Mouse (Mus musculus) CD4-positive, CD25-positive, alpha-beta regulatory T cell, adult 2 months (primary cell): Measurements from ENCODE around the gene Tbxa2r.

ENCODE experiments used
- DNase-seq: peaks from one replicate; pipeline ENCODE4 v3.0.0-alpha.2; 2012; ENCODE audit warnings: low read depth, low spot score

Tbxa2r gene

GRCm38 (mm10) chr10:81299585-81300351 is 28.8 kb upstream of the Tbxa2r start:
- no peak for DNase-seq

DNA sequence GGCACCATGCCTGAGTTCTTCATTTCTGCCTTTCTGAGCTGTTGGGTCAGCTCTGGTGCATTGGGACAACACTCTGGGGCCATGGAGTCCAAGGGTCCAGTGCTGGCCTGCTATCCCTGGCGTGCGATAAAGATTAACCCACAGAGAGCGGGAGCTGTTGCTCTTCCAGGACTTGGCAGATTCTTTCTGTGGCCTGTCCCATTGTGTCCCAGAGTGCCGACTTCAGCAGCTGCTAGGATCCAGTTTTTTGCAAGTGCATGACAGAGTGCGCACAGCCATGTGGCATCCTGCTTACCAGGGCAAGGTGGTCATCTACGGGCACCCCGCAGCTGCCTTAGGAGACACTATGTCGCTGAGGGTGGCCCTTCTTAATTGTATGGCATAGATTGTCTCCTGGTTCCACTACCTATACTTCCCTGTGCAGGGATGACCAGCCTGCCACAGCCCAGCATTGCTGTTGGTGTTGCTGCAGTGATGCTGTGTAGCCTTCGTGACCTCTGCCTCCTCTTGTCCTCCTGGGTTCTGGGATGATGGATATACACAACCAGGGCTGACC is 28.1 kb upstream of the Tbxa2r start:
- DNase-seq = no peak

GRCm38 (mm10) chr10:81301321-81301720 is 27.2 kb upstream of the Tbxa2r start:
- DNase-seq = no peak

DNA sequence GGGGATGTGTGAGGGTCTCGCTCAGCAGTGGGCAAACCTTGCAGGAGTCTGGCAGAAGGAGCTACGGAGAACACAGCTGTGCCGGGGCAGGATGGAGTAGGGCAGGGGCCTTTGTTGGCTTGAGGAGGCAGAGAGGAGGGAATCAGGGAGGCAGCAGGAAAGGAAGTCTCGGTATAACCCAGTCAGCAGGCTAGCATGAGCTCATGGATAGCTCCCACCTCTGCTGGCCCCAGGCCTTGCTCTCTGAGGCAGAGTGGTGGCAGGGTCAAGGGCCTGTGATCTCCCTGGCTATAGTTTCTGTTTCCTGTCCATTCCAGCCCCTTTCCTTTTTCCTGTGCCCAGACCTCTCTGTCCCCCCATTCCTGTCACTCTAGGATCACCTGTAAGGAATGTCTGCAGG is 26.2 kb upstream of the Tbxa2r start:
- no peak for DNase-seq

DNA sequence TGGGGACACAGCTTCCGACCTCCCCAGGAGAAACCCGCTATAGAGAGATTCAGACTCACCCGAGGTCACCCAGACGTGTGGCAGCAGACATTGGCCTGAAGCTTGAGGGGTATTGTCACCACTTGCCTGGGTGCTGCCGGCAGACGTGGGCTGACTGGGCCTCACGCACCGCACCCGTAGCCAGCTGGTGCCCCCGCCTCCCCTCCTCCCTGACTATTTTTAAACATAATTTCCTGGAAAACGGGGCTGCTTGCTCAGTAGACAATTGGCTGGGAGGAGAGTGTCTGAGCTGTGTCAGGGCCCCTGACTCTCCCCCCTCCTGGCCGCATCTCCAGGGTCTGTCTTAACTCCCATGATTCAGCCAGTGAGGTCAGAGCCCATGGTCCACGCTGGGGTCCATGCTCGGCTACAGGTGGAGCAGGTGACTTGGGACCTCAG is 25.7 kb upstream of the Tbxa2r start:
- DNase-seq = no peak

GRCm38 (mm10) chr10:81303258-81303657 is 25.3 kb upstream of the Tbxa2r start:
- DNase-seq = no peak

GRCm38 (mm10) chr10:81303761-81304160 is 24.8 kb upstream of the Tbxa2r start:
- DNase-seq = peak; percentile 73

DNA sequence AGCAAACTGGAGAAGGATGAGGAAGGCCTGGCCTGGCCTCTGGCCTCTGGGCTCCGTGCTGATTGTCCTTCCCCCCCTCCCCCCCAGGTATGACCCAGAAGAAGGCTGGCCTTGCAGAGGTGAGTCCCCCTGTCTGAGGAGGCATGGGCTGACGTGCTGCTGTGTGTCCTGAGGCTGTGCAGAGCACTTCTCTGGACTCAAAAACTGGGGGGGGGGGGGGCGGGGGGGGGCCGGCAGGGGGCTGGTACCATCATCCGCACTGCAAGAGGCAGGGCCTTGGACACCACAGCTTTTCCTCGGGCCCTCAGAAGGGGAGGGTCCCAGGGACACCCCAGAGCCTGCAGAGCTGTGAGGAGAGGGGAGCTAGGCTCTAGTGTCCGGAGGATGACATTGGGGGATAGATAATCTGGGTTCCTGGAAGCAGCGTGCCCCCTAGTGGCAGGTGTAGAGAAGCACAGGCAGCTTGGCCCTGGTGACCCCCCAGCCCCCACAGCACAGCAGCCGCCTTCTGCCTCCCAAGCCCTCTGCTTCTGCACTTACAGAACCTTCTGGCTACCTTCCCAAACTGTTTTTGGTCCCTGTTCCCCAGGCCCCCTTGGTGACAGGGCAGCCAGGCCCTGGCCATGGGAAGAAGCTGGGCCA is 23.8 kb upstream of the Tbxa2r start:
- peak; percentile 83 for DNase-seq

DNA sequence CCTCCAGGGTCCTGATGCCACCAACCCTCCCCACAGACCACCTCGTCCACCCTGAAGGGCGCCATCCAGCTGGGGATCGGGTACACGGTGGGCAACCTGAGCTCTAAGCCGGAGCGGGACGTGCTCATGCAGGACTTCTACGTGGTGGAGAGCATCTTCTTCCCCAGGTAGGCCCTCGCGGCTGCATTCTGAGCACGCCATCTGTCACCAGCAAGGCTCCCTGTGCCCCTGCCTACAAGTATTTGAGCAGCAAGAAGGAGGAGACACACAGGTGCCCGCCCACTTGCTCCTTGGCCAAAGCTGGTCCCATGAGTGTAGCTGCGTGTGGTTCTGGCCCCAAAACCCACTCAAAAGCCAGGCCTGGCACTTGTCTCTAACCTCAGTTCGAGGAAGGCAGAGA is 22.9 kb upstream of the Tbxa2r start:
- no peak for DNase-seq

DNA sequence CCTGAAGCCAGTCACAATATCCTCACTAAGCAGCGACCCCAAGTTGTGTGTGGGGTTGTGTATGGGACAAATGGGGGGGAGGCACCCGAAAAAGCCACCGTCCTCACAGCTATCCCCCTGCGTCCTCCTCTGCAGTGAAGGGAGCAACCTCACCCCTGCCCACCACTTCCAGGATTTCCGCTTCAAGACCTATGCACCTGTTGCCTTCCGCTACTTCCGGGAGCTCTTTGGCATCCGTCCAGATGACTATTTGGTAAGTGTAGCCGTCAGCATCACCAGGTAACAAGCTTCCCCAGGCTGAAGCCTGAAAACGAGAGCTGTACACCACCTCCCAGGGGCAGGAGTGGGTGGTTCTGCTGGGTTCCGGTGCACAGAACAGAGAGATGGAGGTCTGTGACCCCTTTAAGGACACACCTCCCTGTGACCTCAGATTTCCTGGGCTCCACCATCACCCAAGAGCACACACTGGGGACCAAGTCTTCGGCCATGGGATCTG is 22.3 kb upstream of the Tbxa2r start:
- no peak for DNase-seq

- DNase-seq = no peak
These were observed 21.5 kb upstream of the Tbxa2r start for GRCm38 (mm10) chr10:81306837-81307682.

DNA sequence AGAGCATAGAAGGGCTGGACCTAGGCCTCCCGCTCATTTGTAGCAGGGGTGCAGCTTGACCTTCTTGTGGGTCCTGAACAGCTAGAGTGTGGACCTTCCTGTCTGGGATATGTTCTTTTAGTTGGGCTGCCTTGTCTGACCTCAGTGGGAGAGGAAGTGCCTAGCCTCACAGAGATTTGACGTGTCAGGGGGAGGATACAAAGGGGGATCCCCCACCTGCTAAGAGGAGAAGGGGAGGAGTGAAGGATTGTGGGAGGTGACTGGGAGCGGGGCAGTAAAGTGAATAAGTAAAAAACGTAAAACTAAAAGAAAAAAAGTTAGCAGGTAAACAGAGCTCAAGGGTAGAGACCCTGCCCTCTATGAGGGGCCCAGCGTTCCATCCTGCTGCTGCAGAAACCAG is 19.0 kb upstream of the Tbxa2r start:
- peak; percentile 73 for DNase-seq

GRCm38 (mm10) chr10:81313581-81313980 is 14.9 kb upstream of the Tbxa2r start:
- no peak for DNase-seq

DNA sequence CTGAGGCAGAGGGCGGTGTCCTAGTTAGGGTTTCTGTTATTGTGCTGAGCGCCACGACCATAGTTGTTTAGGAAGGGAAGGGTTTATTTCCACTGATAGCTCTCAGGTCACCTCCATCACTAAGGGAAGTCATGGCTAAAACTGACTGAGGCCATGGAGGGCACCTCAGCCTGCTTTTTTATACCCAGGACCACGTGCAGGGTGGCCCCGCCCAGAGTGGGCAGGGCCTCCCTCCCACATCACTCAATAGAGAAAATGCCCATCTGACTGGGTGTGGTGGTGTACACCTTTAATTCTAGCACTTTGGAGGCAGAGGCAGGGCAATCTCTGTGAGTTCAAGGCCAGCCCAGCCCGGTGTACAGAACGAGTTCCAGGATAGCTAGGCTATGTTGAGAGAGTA is 14.3 kb upstream of the Tbxa2r start:
- no peak for DNase-seq

DNA sequence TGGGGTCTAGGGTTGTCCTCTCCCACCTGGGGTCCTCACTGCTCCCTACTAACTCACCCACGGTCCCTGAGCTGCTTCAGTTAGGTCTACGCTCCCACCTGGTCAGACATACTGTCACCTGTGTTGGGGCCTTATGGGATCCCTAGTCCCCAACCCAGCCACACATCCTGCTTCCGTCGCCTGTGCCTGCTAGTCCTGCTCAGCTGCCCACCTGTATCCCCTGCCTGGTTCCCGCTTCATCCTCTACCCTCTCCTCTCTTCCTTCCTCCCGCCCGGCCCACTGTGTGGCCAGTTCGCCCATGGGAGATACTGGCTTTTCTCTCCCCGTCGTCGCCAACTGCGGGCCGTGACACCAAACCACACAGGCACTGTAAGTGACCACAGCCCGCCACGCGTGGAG is 12.9 kb upstream of the Tbxa2r start:
- no peak for DNase-seq

DNA sequence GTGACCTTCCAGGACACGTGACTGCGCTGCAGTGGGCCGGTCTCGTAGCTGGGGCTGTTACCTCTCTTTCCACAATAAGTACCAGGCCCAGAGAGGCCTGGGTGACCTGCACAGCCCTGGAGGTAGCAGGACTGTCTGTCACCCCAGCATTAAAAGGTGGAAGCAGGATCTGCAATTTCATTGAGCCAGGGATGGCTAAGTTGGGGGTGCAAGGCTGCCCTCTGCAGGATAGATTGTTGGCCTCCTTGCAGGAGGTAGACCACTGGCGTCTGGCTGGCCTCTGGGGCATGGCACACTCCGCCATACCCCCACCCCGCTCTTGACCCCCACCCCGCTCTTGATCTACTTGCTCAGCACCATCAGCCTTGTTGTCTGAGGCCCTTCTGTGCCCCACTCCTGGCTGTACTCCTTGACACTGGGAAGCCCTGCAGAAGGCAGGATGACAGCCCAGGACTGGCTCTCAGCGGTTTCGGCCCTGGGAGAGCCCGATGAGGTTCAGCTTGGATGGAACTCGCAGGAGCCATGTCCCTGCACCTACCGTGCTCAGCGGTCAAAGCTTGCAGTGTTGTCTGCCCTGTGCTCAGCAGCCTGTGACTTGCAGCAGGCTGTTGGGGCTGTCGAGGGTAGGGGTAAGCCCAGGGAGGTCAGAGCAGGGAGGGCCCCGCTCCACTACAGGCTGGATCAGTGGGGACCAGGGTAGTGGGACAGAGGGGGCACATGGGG is 12.0 kb upstream of the Tbxa2r start:
- peak; percentile 57 for DNase-seq

DNA sequence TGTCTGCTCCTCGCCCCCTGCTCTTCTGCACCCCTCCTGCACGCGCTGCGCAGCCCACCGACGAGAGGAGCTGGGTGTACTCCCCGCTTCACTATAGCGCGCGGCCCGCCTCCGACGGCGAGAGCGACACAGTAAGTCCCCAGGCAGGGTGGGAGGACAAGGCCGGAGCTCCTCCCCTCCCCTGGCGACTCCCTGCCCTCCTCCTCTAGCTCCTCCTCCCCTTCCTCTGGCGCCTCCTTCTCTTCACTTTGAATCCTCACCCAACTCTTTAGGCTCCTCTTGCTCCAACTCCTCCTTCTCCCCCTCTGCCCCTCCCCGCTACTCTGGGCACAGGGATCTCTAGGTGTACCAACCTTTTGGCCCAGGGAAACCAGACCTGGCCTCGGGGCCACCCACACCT is 11.3 kb upstream of the Tbxa2r start:
- peak; percentile 53 for DNase-seq

DNA sequence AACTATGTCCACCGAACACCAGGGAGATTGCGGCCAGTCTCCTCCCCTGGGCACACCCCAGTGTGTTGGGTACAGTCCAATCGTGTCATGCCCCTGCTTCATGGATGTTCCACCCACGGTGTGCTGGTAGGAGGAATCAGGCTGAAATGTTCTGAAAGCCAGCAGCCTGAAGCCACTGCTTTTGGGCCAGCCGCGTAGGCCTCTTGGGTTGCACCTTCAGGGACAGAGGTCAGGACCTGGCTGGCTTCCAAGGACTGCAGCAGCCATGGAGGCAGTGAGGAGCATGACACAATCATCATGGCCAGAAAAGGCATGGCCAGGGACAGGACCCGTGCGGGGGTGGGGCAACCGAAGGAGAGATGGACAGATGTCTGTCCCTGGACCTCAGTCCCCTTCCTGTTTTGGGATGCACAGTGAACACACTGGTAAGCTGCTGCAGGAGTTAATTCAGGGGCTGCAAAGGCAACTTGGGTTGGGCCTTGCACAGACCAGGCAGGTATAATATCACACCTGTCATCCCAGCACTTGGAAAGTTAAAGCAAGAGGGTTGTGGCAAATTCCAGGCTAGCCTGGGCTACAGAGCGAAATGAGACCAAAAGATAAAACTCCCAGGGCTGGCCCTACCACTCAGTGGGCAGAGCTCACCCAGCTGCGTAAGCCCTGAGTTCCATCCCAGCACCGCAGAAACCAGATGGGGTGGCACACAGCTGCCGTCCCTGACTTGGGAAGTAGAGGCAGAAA is 9.8 kb upstream of the Tbxa2r start:
- no peak for DNase-seq

- DNase-seq = peak; percentile 43
These were observed 9.2 kb upstream of the Tbxa2r start for GRCm38 (mm10) chr10:81319330-81319699.

DNA sequence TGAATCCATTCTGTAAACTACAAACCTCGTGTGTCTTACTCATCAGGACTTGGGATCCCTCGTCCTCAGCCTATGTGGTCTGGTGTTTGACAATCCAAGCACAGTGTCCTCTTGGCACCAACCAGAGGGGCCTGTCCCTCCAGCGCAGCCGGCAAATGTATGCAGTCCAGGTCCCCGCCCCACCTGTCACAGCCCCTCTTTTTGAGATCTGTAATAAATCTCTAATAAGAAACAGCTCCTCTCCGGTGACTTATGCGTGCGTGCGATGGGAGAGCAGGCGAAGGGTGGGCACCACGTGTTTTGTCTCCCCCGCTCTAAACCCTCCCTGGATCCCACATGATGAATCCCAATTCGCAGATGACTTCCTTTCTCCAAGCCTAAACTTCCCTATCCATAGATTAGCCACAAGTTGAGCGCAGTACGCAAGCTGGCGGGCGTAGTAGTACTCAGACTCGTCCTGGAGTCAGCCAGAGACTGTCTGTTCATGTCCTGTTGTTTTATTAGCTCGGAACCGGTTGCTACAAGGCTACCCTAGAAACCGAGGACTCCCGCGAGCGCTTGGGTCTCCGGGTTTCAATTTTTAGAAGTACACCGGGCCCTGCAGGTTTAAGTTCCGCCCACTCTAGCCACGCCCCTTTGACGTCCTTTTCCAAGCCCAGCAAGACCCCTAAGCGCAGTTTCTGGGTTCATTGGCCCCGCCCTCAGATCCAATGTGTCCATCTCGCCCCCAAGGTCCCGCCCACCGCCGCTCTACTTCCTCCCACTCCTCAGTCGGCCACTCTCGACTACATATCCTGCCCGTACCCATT is 8.6 kb upstream of the Tbxa2r start:
- DNase-seq = no peak
